Mouse (Mus musculus): ENCODE results near the gene Dlgap4. TPM values are rescaled to one million over a fixed set of nuclear protein-coding genes. Genes with fewer than 3 reads are reported as not detected.

The Dlgap4 gene
- polyA plus RNA-seq, 1 experiment from 2014 or later = 55.5 TPM

DNA sequence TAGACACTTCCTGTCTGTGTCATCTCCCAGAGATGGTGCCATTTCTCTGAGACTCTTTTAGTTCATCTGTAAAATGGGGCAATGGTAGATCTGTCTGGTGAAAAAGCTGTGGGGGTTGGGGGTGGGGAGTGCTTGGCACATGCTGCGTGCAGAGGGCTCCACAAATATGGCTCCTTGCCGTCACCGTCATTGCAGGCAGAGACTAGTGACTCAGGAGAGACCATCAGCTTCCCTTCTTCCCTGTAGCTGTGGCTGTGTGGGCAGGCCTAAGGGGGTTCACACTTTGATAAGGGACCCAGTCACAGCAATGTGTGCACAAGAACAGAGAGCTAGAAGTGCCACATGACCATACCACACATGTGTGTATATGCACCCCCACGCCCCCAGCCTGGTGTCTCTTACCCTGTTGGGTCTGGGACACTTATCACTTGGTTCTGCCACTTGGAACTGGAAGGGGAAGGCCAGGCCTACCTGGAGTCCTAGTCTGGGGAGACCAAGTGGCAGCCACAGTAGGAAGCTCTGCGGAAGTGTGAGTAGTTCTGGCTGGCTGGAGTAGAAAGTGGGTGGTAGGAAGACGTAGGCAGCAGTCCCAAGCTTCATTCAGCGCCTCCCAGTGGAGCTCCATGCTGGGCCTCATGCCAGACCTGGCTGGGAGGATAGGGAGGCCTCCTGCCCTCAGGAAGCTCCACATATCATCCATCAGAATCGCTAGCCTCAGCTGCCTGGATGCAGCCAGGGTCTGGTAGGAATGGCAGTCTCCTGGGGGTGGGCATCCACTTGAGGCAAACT lies 60.6 kb downstream of the Dlgap4 start:
- ATAC-seq (ENCODE audit: insufficient read depth, low FRiP score) = no peak
- 64% methylated on average over 8 of the region's 8 CpGs for WGBS
- Histone ChIP-seq H3K4me3 (replicated peaks; ENCODE audit: low read length) (no peak overlapping the region), H3K27me3 (ENCODE audit: control insufficient read depth, insufficient read depth, low read length) (no peaks in the 10 kb centered on the region), H3K27ac (ENCODE audit: low read length) (no peak overlapping the region), H3K36me3 (ENCODE audit: control insufficient read depth, insufficient read depth, low read length) (no peaks in the 10 kb centered on the region), H3K9ac (ENCODE audit: low read length) (no peak overlapping the region), H3K4me2 (ENCODE audit: low read depth, low read length) (no peak overlapping the region), H3K4me1 (ENCODE audit: control insufficient read depth, insufficient read depth, low read length) (no peaks in the 10 kb centered on the region), H3K9me3 (replicated peaks; ENCODE audit: control insufficient read depth, low read length) (no peaks in the 10 kb centered on the region)

DNA sequence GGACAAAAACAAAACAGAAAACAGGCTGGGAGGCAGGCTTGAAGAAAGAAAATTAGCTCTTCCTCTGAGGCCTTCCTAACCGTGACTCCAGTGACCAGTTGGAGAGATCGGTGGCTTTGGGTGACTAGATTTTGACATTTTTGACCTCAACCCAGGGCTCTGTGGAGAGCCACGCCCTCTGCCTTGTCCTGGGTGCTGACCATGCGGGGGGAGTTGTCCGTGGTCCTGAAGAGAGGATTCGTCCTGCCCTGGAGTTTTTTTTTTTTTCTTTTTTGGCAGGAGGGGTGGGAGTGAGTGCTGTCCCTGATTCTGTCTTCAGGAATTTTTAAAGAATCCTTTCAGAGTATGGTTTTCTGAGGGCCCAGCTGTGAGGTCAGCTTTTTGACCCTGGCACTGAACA lies 63.4 kb downstream of the Dlgap4 start:
- no peak for ATAC-seq (ENCODE audit: insufficient read depth, low FRiP score)

GRCm38 (mm10) chr2:156678112-156678511 lies 64.6 kb downstream of the Dlgap4 start:
- no peak overlapping the region for H3K9ac ChIP-seq (ENCODE audit: low read length)
- H3K4me3 ChIP-seq (replicated peaks; ENCODE audit: low read length) = no peak overlapping the region
- H3K36me3 ChIP-seq (ENCODE audit: control insufficient read depth, insufficient read depth, low read length) = no peaks in the 10 kb centered on the region
- H3K27ac ChIP-seq (ENCODE audit: low read length) = no peak overlapping the region
- H3K9me3 ChIP-seq (replicated peaks; ENCODE audit: control insufficient read depth, low read length) = no peaks in the 10 kb centered on the region
- no peak for ATAC-seq (ENCODE audit: insufficient read depth, low FRiP score)
- 81% methylated on average over 4 of the region's 4 CpGs for WGBS
- H3K27me3 ChIP-seq (ENCODE audit: control insufficient read depth, insufficient read depth, low read length) = no peaks in the 10 kb centered on the region
- H3K4me2 ChIP-seq (ENCODE audit: low read depth, low read length) = no peak overlapping the region
- H3K4me1 ChIP-seq (ENCODE audit: control insufficient read depth, insufficient read depth, low read length) = no peaks in the 10 kb centered on the region

More for the DNA sequence above, 63.4 kb downstream of the Dlgap4 start:
- Histone ChIP-seq H3K27me3 (ENCODE audit: control insufficient read depth, insufficient read depth, low read length) (no peaks in the 10 kb centered on the region), H3K9ac (ENCODE audit: low read length) (no peak overlapping the region), H3K4me3 (replicated peaks; ENCODE audit: low read length) (no peak overlapping the region), H3K27ac (ENCODE audit: low read length) (no peak overlapping the region), H3K36me3 (ENCODE audit: control insufficient read depth, insufficient read depth, low read length) (no peaks in the 10 kb centered on the region), H3K4me2 (ENCODE audit: low read depth, low read length) (no peak overlapping the region), H3K9me3 (replicated peaks; ENCODE audit: control insufficient read depth, low read length) (no peaks in the 10 kb centered on the region), H3K4me1 (ENCODE audit: control insufficient read depth, insufficient read depth, low read length) (no peaks in the 10 kb centered on the region)
- WGBS = 5% methylated on average over 6 of the region's 6 CpGs

DNA sequence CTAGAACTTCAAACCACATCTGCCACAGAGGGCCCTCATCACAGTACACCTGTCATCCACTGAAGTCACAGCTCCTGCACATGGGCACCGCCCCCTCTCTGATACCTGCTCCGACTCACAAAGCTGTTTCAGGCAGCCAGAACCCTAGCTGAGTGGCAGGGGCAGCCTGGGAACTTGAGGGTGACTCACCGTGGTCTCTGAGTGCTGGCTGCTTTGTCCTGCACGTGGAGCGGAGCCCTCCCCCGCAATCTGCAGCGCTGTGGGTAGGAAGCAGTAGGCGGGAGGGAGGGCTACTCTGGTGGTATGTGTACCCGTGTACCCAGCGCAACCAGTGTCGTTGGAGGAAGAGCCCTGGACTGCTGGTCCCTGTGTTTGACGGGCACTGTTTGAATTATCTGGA lies 69.5 kb downstream of the Dlgap4 start:
- Histone ChIP-seq H3K27ac (ENCODE audit: low read length) (no peak overlapping the region), H3K4me2 (ENCODE audit: low read depth, low read length) (no peak overlapping the region), H3K9ac (ENCODE audit: low read length) (no peak overlapping the region), H3K27me3 (ENCODE audit: control insufficient read depth, insufficient read depth, low read length) (0 out of 2 replicates have a peak, but pooled peaks cover 6% of the 10 kb centered on the region), H3K4me1 (ENCODE audit: control insufficient read depth, insufficient read depth, low read length) (no peaks in the 10 kb centered on the region), H3K4me3 (replicated peaks; ENCODE audit: low read length) (no peak overlapping the region), H3K36me3 (ENCODE audit: control insufficient read depth, insufficient read depth, low read length) (no peaks in the 10 kb centered on the region), H3K9me3 (replicated peaks; ENCODE audit: control insufficient read depth, low read length) (no peaks in the 10 kb centered on the region)
- ATAC-seq (ENCODE audit: insufficient read depth, low FRiP score) = no peak
- WGBS = 41% methylated on average over 12 of the region's 12 CpGs

- H3K9me3 ChIP-seq (replicated peaks; ENCODE audit: control insufficient read depth, low read length) = no peaks in the 10 kb centered on the region
- no peak overlapping the region for H3K27ac ChIP-seq (ENCODE audit: low read length)
- 0 out of 2 replicates have a peak, but pooled peaks cover 6% of the 10 kb centered on the region for H3K27me3 ChIP-seq (ENCODE audit: control insufficient read depth, insufficient read depth, low read length)
- no peak overlapping the region for H3K4me2 ChIP-seq (ENCODE audit: low read depth, low read length)
- no peak overlapping the region for H3K9ac ChIP-seq (ENCODE audit: low read length)
- ATAC-seq (ENCODE audit: insufficient read depth, low FRiP score) = no peak
- no peak overlapping the region for H3K4me3 ChIP-seq (replicated peaks; ENCODE audit: low read length)
- 65% methylated on average over 14 of the region's 14 CpGs for WGBS
- H3K36me3 ChIP-seq (ENCODE audit: control insufficient read depth, insufficient read depth, low read length) = no peaks in the 10 kb centered on the region
- no peaks in the 10 kb centered on the region for H3K4me1 ChIP-seq (ENCODE audit: control insufficient read depth, insufficient read depth, low read length)
Measured at GRCm38 (mm10) chr2:156685999-156686398, 72.5 kb downstream of the Dlgap4 start.

GRCm38 (mm10) chr2:156686754-156687153 lies 73.2 kb downstream of the Dlgap4 start:
- H3K36me3 ChIP-seq (ENCODE audit: control insufficient read depth, insufficient read depth, low read length) = no peaks in the 10 kb centered on the region
- 0 out of 2 replicates have a peak, but pooled peaks cover 6% of the 10 kb centered on the region for H3K27me3 ChIP-seq (ENCODE audit: control insufficient read depth, insufficient read depth, low read length)
- H3K9ac ChIP-seq (ENCODE audit: low read length) = no peak overlapping the region
- no peak overlapping the region for H3K4me3 ChIP-seq (replicated peaks; ENCODE audit: low read length)
- H3K4me2 ChIP-seq (ENCODE audit: low read depth, low read length) = no peak overlapping the region
- no peak overlapping the region for H3K27ac ChIP-seq (ENCODE audit: low read length)
- H3K4me1 ChIP-seq (ENCODE audit: control insufficient read depth, insufficient read depth, low read length) = no peaks in the 10 kb centered on the region
- no peaks in the 10 kb centered on the region for H3K9me3 ChIP-seq (replicated peaks; ENCODE audit: control insufficient read depth, low read length)
- ATAC-seq (ENCODE audit: insufficient read depth, low FRiP score) = no peak
- whole genome bisulfite sequencing = 65% methylated on average over 4 of the region's 4 CpGs

DNA sequence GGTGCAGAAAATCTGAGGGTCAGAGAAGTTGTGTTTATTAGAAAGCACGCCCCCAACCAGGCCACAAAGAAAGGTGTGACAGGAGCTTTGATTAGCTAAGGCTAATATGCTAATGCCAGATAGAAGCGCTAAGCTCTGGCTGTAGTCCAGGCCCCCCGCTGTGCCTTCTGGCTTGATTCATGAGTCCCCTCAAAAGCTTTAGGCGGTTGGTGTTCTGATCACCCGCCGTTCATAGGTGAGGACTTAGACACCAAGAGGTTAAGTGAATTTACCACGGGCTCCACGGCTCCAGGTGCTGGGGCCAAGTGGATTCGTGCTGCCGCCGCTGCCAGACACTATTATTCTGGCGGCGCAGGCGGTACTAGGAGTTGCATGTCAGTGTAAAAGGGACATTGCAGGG lies 75.1 kb downstream of the Dlgap4 start:
- no peak for ATAC-seq (ENCODE audit: insufficient read depth, low FRiP score)
- no peak overlapping the region for H3K9ac ChIP-seq (ENCODE audit: low read length)
- no peaks in the 10 kb centered on the region for H3K9me3 ChIP-seq (replicated peaks; ENCODE audit: control insufficient read depth, low read length)
- no peak overlapping the region for H3K4me3 ChIP-seq (replicated peaks; ENCODE audit: low read length)
- H3K27me3 ChIP-seq (ENCODE audit: control insufficient read depth, insufficient read depth, low read length) = 0 out of 2 replicates have a peak, but pooled peaks cover 6% of the 10 kb centered on the region
- H3K36me3 ChIP-seq (ENCODE audit: control insufficient read depth, insufficient read depth, low read length) = no peaks in the 10 kb centered on the region
- no peak overlapping the region for H3K4me2 ChIP-seq (ENCODE audit: low read depth, low read length)
- no peaks in the 10 kb centered on the region; the same call in 1 of the 2 replicates for H3K4me1 ChIP-seq (ENCODE audit: control insufficient read depth, insufficient read depth, low read length)
- WGBS = 11% methylated on average over 14 of the region's 14 CpGs
- H3K27ac ChIP-seq (ENCODE audit: low read length) = no peak overlapping the region

DNA sequence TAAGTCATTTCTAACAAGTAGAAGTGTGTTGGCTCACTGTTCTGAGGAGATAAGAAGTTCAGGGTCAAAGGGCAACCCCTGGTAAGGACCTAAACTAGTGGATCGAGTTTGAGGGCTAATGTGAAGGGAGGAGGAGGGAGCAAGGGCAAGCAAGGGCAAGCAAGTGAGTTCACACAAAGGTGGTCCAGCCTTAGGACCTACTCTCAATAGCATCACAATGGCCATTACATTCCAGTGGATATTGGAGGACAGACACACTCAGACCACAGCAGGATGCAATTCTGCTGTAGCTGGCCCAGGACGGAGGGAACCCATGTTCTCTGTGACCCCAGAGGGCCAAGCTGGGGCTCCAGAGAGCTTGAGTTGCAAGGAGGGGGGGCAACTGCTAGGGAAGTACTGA lies 77.3 kb downstream of the Dlgap4 start:
- H3K4me3 ChIP-seq (replicated peaks; ENCODE audit: low read length) = no peak overlapping the region
- H3K36me3 ChIP-seq (ENCODE audit: control insufficient read depth, insufficient read depth, low read length) = no peaks in the 10 kb centered on the region
- H3K9ac ChIP-seq (ENCODE audit: low read length) = no peak overlapping the region
- H3K4me2 ChIP-seq (ENCODE audit: low read depth, low read length) = no peak overlapping the region
- whole genome bisulfite sequencing = 37% methylated on average over 2 of the region's 2 CpGs
- H3K9me3 ChIP-seq (replicated peaks; ENCODE audit: control insufficient read depth, low read length) = no peaks in the 10 kb centered on the region
- H3K27ac ChIP-seq (ENCODE audit: low read length) = no peak overlapping the region
- no peaks in the 10 kb centered on the region; the same call in 1 of the 2 replicates for H3K4me1 ChIP-seq (ENCODE audit: control insufficient read depth, insufficient read depth, low read length)
- no peak for ATAC-seq (ENCODE audit: insufficient read depth, low FRiP score)
- H3K27me3 ChIP-seq (ENCODE audit: control insufficient read depth, insufficient read depth, low read length) = 0 out of 2 replicates have a peak, but pooled peaks cover 6% of the 10 kb centered on the region

GRCm38 (mm10) chr2:156691746-156692145 lies 78.2 kb downstream of the Dlgap4 start:
- ATAC-seq (ENCODE audit: insufficient read depth, low FRiP score) = 0 out of 2 replicates have a peak, but pooled peaks have one; percentile 25
- no peak overlapping the region for H3K27ac ChIP-seq (ENCODE audit: low read length)

More at GRCm38 (mm10) chr2:156691746-156692145, 78.2 kb downstream of the Dlgap4 start:
- no peaks in the 10 kb centered on the region for H3K9me3 ChIP-seq (replicated peaks; ENCODE audit: control insufficient read depth, low read length)
- H3K36me3 ChIP-seq (ENCODE audit: control insufficient read depth, insufficient read depth, low read length) = no peaks in the 10 kb centered on the region
- no peak overlapping the region for H3K9ac ChIP-seq (ENCODE audit: low read length)
- WGBS = 53% methylated on average over 9 of the region's 9 CpGs
- H3K4me1 ChIP-seq (ENCODE audit: control insufficient read depth, insufficient read depth, low read length) = no peaks in the 10 kb centered on the region; the same call in 1 of the 2 replicates
- H3K4me3 ChIP-seq (replicated peaks; ENCODE audit: low read length) = no peak overlapping the region
- no peak overlapping the region for H3K4me2 ChIP-seq (ENCODE audit: low read depth, low read length)
- 0 out of 2 replicates have a peak, but pooled peaks cover 6% of the 10 kb centered on the region for H3K27me3 ChIP-seq (ENCODE audit: control insufficient read depth, insufficient read depth, low read length)

Data from stomach, embryonic 16.5 days (tissue).